Mouse (Mus musculus) MEL (cell line): ENCODE results near the gene Hist2h2aa1. TPM values are rescaled to one million over a fixed set of nuclear protein-coding genes. Genes with fewer than 3 reads are reported as not detected.

ENCODE experiments used
- DNase-seq: peaks from one replicate; pipeline ENCODE4 v3.0.0; 2011; ENCODE audit warnings: low read depth, low spot score
- H3K27ac ChIP-seq: 2 replicates; pipeline ENCODE4 v1.5.1; 2012; ENCODE audit warnings: low read depth, mild to moderate bottlenecking, control low read depth, low read length, moderate library complexity; ENCODE audit not compliant: control insufficient read depth
- H3K27me3 ChIP-seq, 2 experiments: fragments of 150-350 bp in 1 of 2; sonication (generic) in 1 of 2; 2 replicates each; pipeline ENCODE4 v1.6.1; 2012; ENCODE audit warnings: low read length in 2 of 2, mild to moderate bottlenecking in 2 of 2, improper control_type of control experiment in 1 of 2, moderate library complexity in 1 of 2; ENCODE audit not compliant: insufficient read depth in 2 of 2, control insufficient read depth in 1 of 2
- H3K36me3 ChIP-seq, 2 experiments: 2 replicates each; pipeline ENCODE4 v1.6.1; 2012 to 2014; ENCODE audit warnings: low read length in 2 of 2, improper control_type of control experiment in 1 of 2, inconsistent platforms in 1 of 2, mild to moderate bottlenecking in 1 of 2; ENCODE audit not compliant: insufficient read depth in 2 of 2, control insufficient read depth in 1 of 2
- H3K4me1 ChIP-seq, 2 experiments: fragments of 150-350 bp in 1 of 2; sonication (generic) in 1 of 2; 2 replicates each; pipeline ENCODE4 v1.6.1; 2012; ENCODE audit warnings: low read length in 2 of 2, improper control_type of control experiment in 1 of 2, mild to moderate bottlenecking in 1 of 2; ENCODE audit not compliant: insufficient read depth in 2 of 2, control insufficient read depth in 1 of 2
- H3K4me3 ChIP-seq, 2 experiments: fragments of 150-350 bp in 1 of 2; sonication (generic) in 1 of 2; 2 replicates each; pipeline ENCODE4 v1.5.1; 2012; ENCODE audit warnings: low read depth in 2 of 2, low read length in 2 of 2, mild to moderate bottlenecking in 2 of 2, moderate library complexity in 2 of 2, control low read depth in 1 of 2, improper control_type of control experiment in 1 of 2; ENCODE audit not compliant: control insufficient read depth in 1 of 2, insufficient read depth in 1 of 2
- H3K79me2 ChIP-seq: 2 replicates; pipeline ENCODE4 v1.6.1; 2012; ENCODE audit warnings: mild to moderate bottlenecking, low read length, moderate library complexity; ENCODE audit not compliant: control insufficient read depth, poor library complexity, insufficient read depth
- H3K9ac ChIP-seq: 2 replicates; pipeline ENCODE4 v1.6.1; 2012; ENCODE audit warnings: low read depth, mild to moderate bottlenecking, control low read depth, low read length, moderate library complexity; ENCODE audit not compliant: control insufficient read depth, poor library complexity, severe bottlenecking
- H3K9me3 ChIP-seq: fragments of 150-350 bp; sonication (generic); replicated peaks from 2 replicates; pipeline ENCODE4 v1.6.1; 2012; ENCODE audit warnings: mild to moderate bottlenecking, low read length, improper control_type of control experiment, moderate library complexity; ENCODE audit not compliant: insufficient read depth
- BHLHE40 ChIP-seq: IDR thresholded peaks from 2 replicates; pipeline ENCODE4 v1.6.1; 2012; ENCODE audit warnings: low read depth, mild to moderate bottlenecking, inconsistent platforms, low read length, improper control_type of control experiment, borderline replicate concordance
- CHD2 ChIP-seq: IDR thresholded peaks from 2 replicates; pipeline ENCODE4 v1.6.1; 2011; ENCODE audit warnings: low read length, improper control_type of control experiment
- EP300 ChIP-seq, 2 experiments: IDR thresholded peaks; 2 replicates each; pipeline ENCODE4 v1.6.1; 2011; ENCODE audit warnings: improper control_type of control experiment in 2 of 2, low read length in 2 of 2, low read depth in 1 of 2, mild to moderate bottlenecking in 1 of 2
- ETS1 ChIP-seq: IDR thresholded peaks from 2 replicates; pipeline ENCODE4 v1.6.1; 2012; ENCODE audit warnings: low read depth, mild to moderate bottlenecking, inconsistent platforms, low read length, improper control_type of control experiment, moderate library complexity
- GABPA ChIP-seq: IDR thresholded peaks from 2 replicates; pipeline ENCODE4 v1.6.1; 2012; ENCODE audit warnings: low read depth, mild to moderate bottlenecking, inconsistent platforms, low read length, improper control_type of control experiment, moderate library complexity
- GATA1 ChIP-seq: IDR thresholded peaks from 2 replicates; pipeline ENCODE4 v1.6.1; 2011; ENCODE audit warnings: low read depth, low read length, improper control_type of control experiment
- MYC ChIP-seq: IDR thresholded peaks from 2 replicates; pipeline ENCODE4 v1.6.1; 2011; ENCODE audit warnings: low read depth, mild to moderate bottlenecking, low read length, improper control_type of control experiment, moderate library complexity
- NELFE ChIP-seq: IDR thresholded peaks from 2 replicates; pipeline ENCODE4 v1.6.1; 2011; ENCODE audit warnings: low read depth, low read length, improper control_type of control experiment
- POLR2AphosphoS5 ChIP-seq: IDR thresholded peaks from 2 replicates; pipeline ENCODE4 v1.6.1; 2012; ENCODE audit warnings: low read depth, borderline replicate concordance, mild to moderate bottlenecking, inconsistent platforms, low read length, moderate library complexity, mixed read lengths
- SIN3A ChIP-seq: IDR thresholded peaks from 2 replicates; pipeline ENCODE4 v1.6.1; 2012; ENCODE audit warnings: low read length, improper control_type of control experiment, inconsistent platforms
- SMC3 ChIP-seq: IDR thresholded peaks from 2 replicates; pipeline ENCODE4 v1.6.1; 2011; ENCODE audit warnings: low read depth, low read length, improper control_type of control experiment
- TAL1 ChIP-seq: IDR thresholded peaks from 2 replicates; pipeline ENCODE4 v1.6.1; 2012; ENCODE audit warnings: mild to moderate bottlenecking, inconsistent platforms, low read length, moderate library complexity, mixed read lengths
- TBP ChIP-seq: IDR thresholded peaks from 2 replicates; pipeline ENCODE4 v1.8.0; 2011; ENCODE audit warnings: low read depth, low read length, improper control_type of control experiment
- UBTF ChIP-seq: IDR thresholded peaks from 2 replicates; pipeline ENCODE4 v1.6.1; 2012; ENCODE audit warnings: low read depth, mild to moderate bottlenecking, inconsistent platforms, low read length, improper control_type of control experiment, moderate library complexity, borderline replicate concordance; ENCODE audit not compliant: insufficient read depth
- USF1 ChIP-seq: IDR thresholded peaks from 2 replicates; pipeline ENCODE4 v1.6.1; 2014; ENCODE audit warnings: low read depth, mild to moderate bottlenecking, inconsistent platforms, low read length, improper control_type of control experiment, moderate library complexity
- ZC3H11A ChIP-seq: IDR thresholded peaks from 2 replicates; pipeline ENCODE4 v1.6.1; 2012; ENCODE audit warnings: low read depth, mild to moderate bottlenecking, inconsistent platforms, low read length, improper control_type of control experiment
- ZNF384 ChIP-seq: IDR thresholded peaks from 2 replicates; pipeline ENCODE4 v1.6.1; 2012; ENCODE audit warnings: low read depth, mild to moderate bottlenecking, inconsistent platforms, low read length, improper control_type of control experiment
- polyA plus RNA-seq, 2 experiments: library from polyadenylated mRNA; stranded (reverse) in 1 of 2; unstranded in 1 of 2; fragments of >175 nt in 1 of 2; fragments of >200 nt in 1 of 2; gene quantifications; 2 replicates each; pipeline versions ENCODE4 v1.2.1 to v1.2.4; 2012; ENCODE audit warnings: low replicate concordance in 2 of 2, low read depth in 1 of 2; ENCODE audit not compliant: insufficient read length in 2 of 2, insufficient read depth in 1 of 2, missing spikeins in 1 of 2
- total RNA-seq: library from RNA; depleted of rRNA; stranded (reverse); fragments of 300-350 nt; gene quantifications from 2 replicates; pipeline ENCODE4 v1.2.3, GENCODE M21; 2012

Hist2h2aa1 gene
- total and polyA plus RNA-seq, 3 experiments = 1.5 to 3,456 TPM; not detected in 1

- Histone ChIP-seq H3K9me3 (no peaks in the 10 kb centered on the region), H3K27ac (0 out of 2 replicates have a peak overlapping the region, but pooled peaks have one; percentile 7), H3K4me1 (peaks cover 8 to 44% of the 10 kb centered on the region in 2 experiments), H3K27me3 (no peaks in the 10 kb centered on the region), H3K4me3 (peak overlapping the region; percentile 22 to 58), H3K79me2 (peaks cover 18% of the 10 kb centered on the region; the same call in 1 of the 2 replicates), H3K9ac (peak overlapping the region; percentile 74), H3K36me3 (peaks cover 0 to 55% of the 10 kb centered on the region in 2 experiments; a peak in 2 of 4 replicates)
- DNase-seq = peak; percentile 58
- no peak for TF ChIP-seq CHD2
- peak; percentile 35; the same call in 1 of the 2 replicates for TF ChIP-seq TAL1
These were observed 22.5 kb upstream of the Hist2h2aa1 start for GRCm38 (mm10) chr3:96222774-96223173.

- H3K79me2 ChIP-seq = peaks cover 9% of the 10 kb centered on the region; the same call in 1 of the 2 replicates
- H3K27me3 ChIP-seq = no peaks in the 10 kb centered on the region
- peak overlapping the region; percentile 1 for H3K9ac ChIP-seq
- peak; percentile 69 for DNase-seq
- TF ChIP-seq GABPA (no peak), TBP (0 out of 2 replicates have a peak, but pooled peaks have one; percentile 28), ETS1 (no peak)
- TF ChIP-seq, all 39 proteins: peak for 1
- Histone ChIP-seq H3K4me1 (peaks cover 8 to 40% of the 10 kb centered on the region in 2 experiments), H3K27ac (peak overlapping the region; percentile 8; the same call in 1 of the 2 replicates), H3K4me3 (no peak overlapping the region), H3K9me3 (no peaks in the 10 kb centered on the region), H3K36me3 (peaks cover 0 to 45% of the 10 kb centered on the region in 2 experiments; a peak in 2 of 4 replicates)
These were observed 19.9 kb upstream of the Hist2h2aa1 start for GRCm38 (mm10) chr3:96225421-96225820.

GRCm38 (mm10) chr3:96226695-96227648, 18.3 kb upstream of the Hist2h2aa1 start:
- no peaks in the 10 kb centered on the region for H3K27me3 ChIP-seq
- peaks cover 0 to 59% of the 10 kb centered on the region in 2 experiments; a peak in 2 of 4 replicates for H3K36me3 ChIP-seq
- no peaks in the 10 kb centered on the region for H3K9me3 ChIP-seq
- H3K4me1 ChIP-seq = peaks cover 18 to 53% of the 10 kb centered on the region in 2 experiments
- H3K27ac ChIP-seq = no peak overlapping the region
- peaks cover 4% of the 10 kb centered on the region; the same call in 1 of the 2 replicates for H3K79me2 ChIP-seq
- peak; percentile 63 for DNase-seq
- H3K9ac ChIP-seq = no peak overlapping the region
- TF ChIP-seq ZNF384 (no peak), EP300 (IDR thresholded peaks at IDR 0.05; ENCODE audit: low read depth in 1 of 2, low read length in 2 of 2) (no peak), MYC (no peak), BHLHE40 (no peak), UBTF (no peak), USF1 (no peak), TAL1 (no peak), SMC3 (no peak), NELFE (no peak), GATA1 (no peak), POLR2AphosphoS5 (no peak), ZC3H11A (no peak), SIN3A (no peak)
- TF ChIP-seq, all 39 proteins: peak for 0
- H3K4me3 ChIP-seq = no peak overlapping the region
